Mouse (Mus musculus): ENCODE results near the gene Fam171a1. TPM values are rescaled to one million over a fixed set of nuclear protein-coding genes. Genes with fewer than 3 reads are reported as not detected.
"Not testable (repeated sequence)": the region's sequence is repeated elsewhere in the genome, so short reads cannot be mapped to it uniquely, and the experiment has no call there.

The Fam171a1 gene
- polyA plus RNA-seq, 1 experiment from 2014 or later: 34.0 TPM

GRCm38 (mm10) chr2:3188745-3189475, 74.9 kb downstream of the Fam171a1 start:
- no peak for DNase-seq (ENCODE audit: low spot score)
- peaks cover 10% of the 10 kb centered on the region; the same call in 1 of the 2 replicates for H3K4me1 ChIP-seq
- no peak overlapping the region for H3K4me3 ChIP-seq
- WGBS: 72% methylated on average over 10 of the region's 10 CpGs
- H3K36me3 ChIP-seq: peaks cover 38% of the 10 kb centered on the region
- H3K27me3 ChIP-seq (ENCODE audit: insufficient read depth, poor library complexity, severe bottlenecking): no peaks in the 10 kb centered on the region
- H3K9me3 ChIP-seq: no peaks in the 10 kb centered on the region
- H3K27ac ChIP-seq: no peak overlapping the region

- Histone ChIP-seq H3K4me3 (no peak overlapping the region), H3K36me3 (peaks cover 38% of the 10 kb centered on the region), H3K9me3 (no peaks in the 10 kb centered on the region), H3K27ac (no peak overlapping the region), H3K4me1 (peaks cover 23% of the 10 kb centered on the region; the same call in 1 of the 2 replicates), H3K27me3 (ENCODE audit: insufficient read depth, poor library complexity, severe bottlenecking) (no peaks in the 10 kb centered on the region)
- WGBS: 83% methylated on average over 6 of the region's 6 CpGs
- DNase-seq (ENCODE audit: low spot score): no peak
Measured at GRCm38 (mm10) chr2:3191149-3191548, 77.1 kb downstream of the Fam171a1 start.

- peaks cover 41% of the 10 kb centered on the region for H3K36me3 ChIP-seq
- H3K27ac ChIP-seq: no peak overlapping the region
- 78% methylated on average over 5 of the region's 5 CpGs for WGBS
- H3K4me1 ChIP-seq: peaks cover 20% of the 10 kb centered on the region; the same call in 1 of the 2 replicates
- no peak overlapping the region for H3K4me3 ChIP-seq
- no peak for DNase-seq (ENCODE audit: low spot score)
- no peaks in the 10 kb centered on the region for H3K27me3 ChIP-seq (ENCODE audit: insufficient read depth, poor library complexity, severe bottlenecking)
- H3K9me3 ChIP-seq: no peaks in the 10 kb centered on the region
Measured at GRCm38 (mm10) chr2:3195511-3195910, 81.5 kb downstream of the Fam171a1 start.

GRCm38 (mm10) chr2:3200422-3200821, 86.4 kb downstream of the Fam171a1 start:
- peaks cover 30% of the 10 kb centered on the region for H3K36me3 ChIP-seq
- peaks cover 7% of the 10 kb centered on the region; the same call in 1 of the 2 replicates for H3K4me1 ChIP-seq
- WGBS: 59% methylated on average over 4 of the region's 4 CpGs

GRCm38 (mm10) chr2:3206975-3207642, 93.1 kb downstream of the Fam171a1 start:
- Histone ChIP-seq H3K36me3 (peaks cover 16% of the 10 kb centered on the region; the same call in 1 of the 2 replicates), H3K27me3 (ENCODE audit: insufficient read depth, poor library complexity, severe bottlenecking) (no peaks in the 10 kb centered on the region)
- 86% methylated on average over 9 of the region's 9 CpGs for WGBS

More at GRCm38 (mm10) chr2:3200422-3200821, 86.4 kb downstream of the Fam171a1 start:
- Histone ChIP-seq H3K27ac (no peak overlapping the region), H3K9me3 (no peaks in the 10 kb centered on the region), H3K4me3 (no peak overlapping the region), H3K27me3 (ENCODE audit: insufficient read depth, poor library complexity, severe bottlenecking) (no peaks in the 10 kb centered on the region)
- DNase-seq (ENCODE audit: low spot score): no peak

GRCm38 (mm10) chr2:3215480-3215879, 101.5 kb downstream of the Fam171a1 start:
- Histone ChIP-seq H3K27ac (no peak overlapping the region), H3K9me3 (no peaks in the 10 kb centered on the region), H3K4me1 (no peaks in the 10 kb centered on the region), H3K27me3 (ENCODE audit: insufficient read depth, poor library complexity, severe bottlenecking) (no peaks in the 10 kb centered on the region), H3K36me3 (peaks cover 14% of the 10 kb centered on the region; the same call in 1 of the 2 replicates), H3K4me3 (no peak overlapping the region)
- no peak for DNase-seq (ENCODE audit: low spot score)
- 55% methylated on average over 3 of the region's 3 CpGs for WGBS

More at GRCm38 (mm10) chr2:3206975-3207642, 93.1 kb downstream of the Fam171a1 start:
- H3K9me3 ChIP-seq: no peaks in the 10 kb centered on the region
- DNase-seq (ENCODE audit: low spot score): no peak
- no peak overlapping the region for H3K27ac ChIP-seq
- peaks cover 6% of the 10 kb centered on the region; the same call in 1 of the 2 replicates for H3K4me1 ChIP-seq
- H3K4me3 ChIP-seq: no peak overlapping the region

GRCm38 (mm10) chr2:3216617-3217016, 102.6 kb downstream of the Fam171a1 start:
- 79% methylated on average over 10 of the region's 10 CpGs for WGBS
- no peaks in the 10 kb centered on the region for H3K9me3 ChIP-seq
- no peak overlapping the region for H3K4me3 ChIP-seq
- no peaks in the 10 kb centered on the region for H3K4me1 ChIP-seq
- peaks cover 20% of the 10 kb centered on the region; the same call in 1 of the 2 replicates for H3K36me3 ChIP-seq
- H3K27me3 ChIP-seq (ENCODE audit: insufficient read depth, poor library complexity, severe bottlenecking): no peaks in the 10 kb centered on the region
- no peak for DNase-seq (ENCODE audit: low spot score)
- H3K27ac ChIP-seq: no peak overlapping the region

GRCm38 (mm10) chr2:3217577-3217976, 103.6 kb downstream of the Fam171a1 start:
- 94% methylated on average over 3 of the region's 3 CpGs for WGBS
- DNase-seq (ENCODE audit: low spot score); H3K4me3 ChIP-seq; H3K4me1 ChIP-seq; H3K27ac ChIP-seq; H3K27me3 ChIP-seq (ENCODE audit: insufficient read depth, poor library complexity, severe bottlenecking); H3K9me3 ChIP-seq: not testable (repeated sequence)
- H3K36me3 ChIP-seq: peaks cover 21% of the 10 kb centered on the region; the same call in 1 of the 2 replicates

- Histone ChIP-seq H3K4me1 (no peaks in the 10 kb centered on the region), H3K27me3 (ENCODE audit: insufficient read depth, poor library complexity, severe bottlenecking) (no peaks in the 10 kb centered on the region), H3K36me3 (peaks cover 21% of the 10 kb centered on the region; the same call in 1 of the 2 replicates), H3K4me3 (no peak overlapping the region), H3K9me3 (no peaks in the 10 kb centered on the region), H3K27ac (no peak overlapping the region)
- DNase-seq (ENCODE audit: low spot score): no peak
- 68% methylated on average over 6 of the region's 6 CpGs for WGBS
Measured at GRCm38 (mm10) chr2:3218225-3218624, 104.2 kb downstream of the Fam171a1 start.

- 83% methylated on average over 4 of the region's 4 CpGs for WGBS
- H3K4me1 ChIP-seq: no peaks in the 10 kb centered on the region
- H3K27ac ChIP-seq: no peak overlapping the region
- DNase-seq (ENCODE audit: low spot score): no peak
- H3K36me3 ChIP-seq: peaks cover 19% of the 10 kb centered on the region
- H3K4me3 ChIP-seq: no peak overlapping the region
- no peaks in the 10 kb centered on the region for H3K9me3 ChIP-seq
- H3K27me3 ChIP-seq (ENCODE audit: insufficient read depth, poor library complexity, severe bottlenecking): no peaks in the 10 kb centered on the region
Measured at GRCm38 (mm10) chr2:3228475-3228874, 114.5 kb downstream of the Fam171a1 start.

GRCm38 (mm10) chr2:3229060-3229459, 115.0 kb downstream of the Fam171a1 start:
- Histone ChIP-seq H3K4me1 (no peaks in the 10 kb centered on the region), H3K27me3 (ENCODE audit: insufficient read depth, poor library complexity, severe bottlenecking) (no peaks in the 10 kb centered on the region), H3K9me3 (no peaks in the 10 kb centered on the region), H3K4me3 (no peak overlapping the region), H3K36me3 (peaks cover 19% of the 10 kb centered on the region), H3K27ac (no peak overlapping the region)
- WGBS: 10% methylated on average over 2 of the region's 2 CpGs
- DNase-seq (ENCODE audit: low spot score): peak; percentile 85

- WGBS: 53% methylated on average over 5 of the region's 5 CpGs
- Histone ChIP-seq H3K4me1 (no peaks in the 10 kb centered on the region), H3K27me3 (ENCODE audit: insufficient read depth, poor library complexity, severe bottlenecking) (no peaks in the 10 kb centered on the region), H3K9me3 (no peaks in the 10 kb centered on the region), H3K27ac (no peak overlapping the region), H3K4me3 (no peak overlapping the region), H3K36me3 (no peaks in the 10 kb centered on the region)
- DNase-seq (ENCODE audit: low spot score): no peak
Measured at GRCm38 (mm10) chr2:3239255-3239654, 125.2 kb downstream of the Fam171a1 start.

- 70% methylated on average over 3 of the region's 3 CpGs for WGBS
Measured at GRCm38 (mm10) chr2:3244251-3244650, 130.2 kb downstream of the Fam171a1 start.

More at GRCm38 (mm10) chr2:3244251-3244650, 130.2 kb downstream of the Fam171a1 start:
- Histone ChIP-seq H3K9me3 (no peaks in the 10 kb centered on the region), H3K27me3 (ENCODE audit: insufficient read depth, poor library complexity, severe bottlenecking) (no peaks in the 10 kb centered on the region), H3K4me1 (no peaks in the 10 kb centered on the region), H3K4me3 (no peak overlapping the region), H3K36me3 (no peaks in the 10 kb centered on the region), H3K27ac (no peak overlapping the region)
- no peak for DNase-seq (ENCODE audit: low spot score)

Measured in heart, embryonic 10.5 days (tissue).